Mouse (Mus musculus) bone marrow macrophage, adult 2 months (primary cell): Measurements from ENCODE around the gene Plcb4. TPM values are rescaled to one million over a fixed set of nuclear protein-coding genes. Genes with fewer than 3 reads are reported as not detected.
"Not testable (repeated sequence)": the region's sequence is repeated elsewhere in the genome, so short reads cannot be mapped to it uniquely, and the experiment has no call there.

Source experiments
- H3K27ac ChIP-seq: 2 replicates; pipeline ENCODE4 v1.5.1; 2012; ENCODE audit warnings: low read depth, low read length; ENCODE audit not compliant: insufficient read depth
- H3K4me1 ChIP-seq: 2 replicates; pipeline ENCODE4 v1.6.1; 2012; ENCODE audit warnings: low read length; ENCODE audit not compliant: control insufficient read depth, insufficient read depth
- H3K4me3 ChIP-seq: 2 replicates; pipeline ENCODE4 v1.5.1; 2012; ENCODE audit warnings: mild to moderate bottlenecking, low read length, moderate library complexity; ENCODE audit not compliant: insufficient read depth
- CTCF ChIP-seq: IDR thresholded peaks from 2 replicates; pipeline ENCODE4 v1.5.1; 2012; ENCODE audit warnings: low read depth, mild to moderate bottlenecking, low read length, moderate library complexity
- POLR2A ChIP-seq: IDR thresholded peaks from 2 replicates; pipeline ENCODE4 v1.6.1; 2012; ENCODE audit warnings: mild to moderate bottlenecking, low read depth, low read length, borderline replicate concordance
- polyA plus RNA-seq: library from polyadenylated mRNA; stranded (reverse); fragments of >200 nt; gene quantifications from 2 replicates; pipeline ENCODE4 v1.2.4, GENCODE M21; 2012; ENCODE audit not compliant: missing spikeins, insufficient read depth, insufficient read length

The Plcb4 gene
- polyA plus RNA-seq, 1 experiment = 10.2 TPM

- H3K4me3 ChIP-seq = no peak overlapping the region
- H3K27ac ChIP-seq = no peak overlapping the region
- TF ChIP-seq CTCF (no peak), POLR2A (no peak)
- H3K4me1 ChIP-seq = peaks cover 2% of the 10 kb centered on the region; the same call in 1 of the 2 replicates
Measured at GRCm38 (mm10) chr2:135980428-135980827, 321.6 kb downstream of the Plcb4 start.

GRCm38 (mm10) chr2:135983972-135984371 is 325.2 kb downstream of the Plcb4 start:
- no peak overlapping the region for H3K4me3 ChIP-seq
- H3K4me1 ChIP-seq = peaks cover 2% of the 10 kb centered on the region; the same call in 1 of the 2 replicates
- TF ChIP-seq CTCF (no peak), POLR2A (no peak)
- H3K27ac ChIP-seq = no peak overlapping the region

GRCm38 (mm10) chr2:135985536-135986265 is 326.9 kb downstream of the Plcb4 start:
- Histone ChIP-seq H3K4me3 (no peak overlapping the region), H3K27ac (no peak overlapping the region), H3K4me1 (peaks cover 2% of the 10 kb centered on the region; the same call in 1 of the 2 replicates)
- TF ChIP-seq POLR2A (no peak), CTCF (no peak)

- not testable (repeated sequence) for H3K4me3 ChIP-seq, H3K27ac ChIP-seq, H3K4me1 ChIP-seq
Measured at GRCm38 (mm10) chr2:135988475-135988874, 329.7 kb downstream of the Plcb4 start.

- not testable (repeated sequence) for H3K4me3 ChIP-seq
Measured at GRCm38 (mm10) chr2:135990686-135991085, 331.9 kb downstream of the Plcb4 start.

GRCm38 (mm10) chr2:135993314-135993713 is 334.5 kb downstream of the Plcb4 start:
- Histone ChIP-seq H3K4me3 (no peak overlapping the region), H3K4me1 (no peaks in the 10 kb centered on the region), H3K27ac (no peak overlapping the region)
- TF ChIP-seq CTCF (no peak), POLR2A (no peak)

More at GRCm38 (mm10) chr2:135990686-135991085, 331.9 kb downstream of the Plcb4 start:
- H3K27ac ChIP-seq, H3K4me1 ChIP-seq: not testable (repeated sequence)

GRCm38 (mm10) chr2:135995196-135995595 is 336.4 kb downstream of the Plcb4 start:
- TF ChIP-seq CTCF = no peak
- no peak for TF ChIP-seq POLR2A
- no peak overlapping the region for H3K27ac ChIP-seq
- H3K4me1 ChIP-seq = no peaks in the 10 kb centered on the region
- H3K4me3 ChIP-seq = no peak overlapping the region

GRCm38 (mm10) chr2:135996936-135997335 is 338.1 kb downstream of the Plcb4 start:
- Histone ChIP-seq H3K27ac (no peak overlapping the region), H3K4me1 (no peaks in the 10 kb centered on the region), H3K4me3 (no peak overlapping the region)
- TF ChIP-seq POLR2A (no peak), CTCF (no peak)

- Histone ChIP-seq H3K4me3 (no peak overlapping the region), H3K27ac (no peak overlapping the region), H3K4me1 (no peaks in the 10 kb centered on the region)
- TF ChIP-seq CTCF (no peak), POLR2A (no peak)
Measured at GRCm38 (mm10) chr2:135997361-135998150, 338.7 kb downstream of the Plcb4 start.

GRCm38 (mm10) chr2:135998886-135999285 is 340.1 kb downstream of the Plcb4 start:
- no peaks in the 10 kb centered on the region for H3K4me1 ChIP-seq
- no peak overlapping the region for H3K4me3 ChIP-seq
- no peak overlapping the region for H3K27ac ChIP-seq
- no peak for TF ChIP-seq CTCF
- TF ChIP-seq POLR2A = no peak
